Mouse (Mus musculus) liver, embryonic 16.5 days (tissue): ENCODE results near the gene Bmpr1a. TPM values are rescaled to one million over a fixed set of nuclear protein-coding genes. Genes with fewer than 3 reads are reported as not detected.

ENCODE experiments used
- ATAC-seq: fragments of 200-750 bp; cut with Nextera tagmentation; 2 replicates; pipeline ENCODE4 v1.8.0; 2017; ENCODE audit warnings: low read depth, mild to moderate bottlenecking, moderate number of reproducible peaks, moderate library complexity
- H3K27ac ChIP-seq: fragments of 300-500 bp; sonication (generic); 2 replicates; pipeline ENCODE4 v1.5.1; 2014; ENCODE audit warnings: mild to moderate bottlenecking, low read length
- H3K27me3 ChIP-seq: fragments of 300-500 bp; sonication (generic); 2 replicates; pipeline ENCODE4 v1.6.1; 2014; ENCODE audit warnings: low read depth, low read length, mixed read lengths; ENCODE audit not compliant: control insufficient read depth, insufficient read depth
- H3K36me3 ChIP-seq: fragments of 300-500 bp; sonication (generic); 2 replicates; pipeline ENCODE4 v1.6.1; 2014; ENCODE audit warnings: mild to moderate bottlenecking; ENCODE audit not compliant: control insufficient read depth, insufficient read depth
- H3K4me1 ChIP-seq: fragments of 300-500 bp; sonication (generic); 2 replicates; pipeline ENCODE4 v1.6.1; 2014; ENCODE audit warnings: low read depth, low read length, mixed read lengths; ENCODE audit not compliant: control insufficient read depth
- H3K4me2 ChIP-seq: fragments of 300-500 bp; sonication (generic); 2 replicates; pipeline ENCODE4 v1.6.1; 2014; ENCODE audit warnings: low read depth, low read length, mixed read lengths
- H3K4me3 ChIP-seq: fragments of 300-500 bp; sonication (generic); 2 replicates; pipeline ENCODE4 v1.5.1; 2014; ENCODE audit warnings: low read depth, mild to moderate bottlenecking, low read length
- H3K9ac ChIP-seq: fragments of 300-500 bp; sonication (generic); 2 replicates; pipeline ENCODE4 v1.6.1; 2014; ENCODE audit warnings: low read depth, low read length
- H3K9me3 ChIP-seq: fragments of 300-500 bp; sonication (generic); replicated peaks from 2 replicates; pipeline ENCODE4 v1.6.1; 2016; ENCODE audit warnings: low read length; ENCODE audit not compliant: control insufficient read depth
- WGBS: fragments of 180-500 bp; shearing (Covaris S2); extraction: QIAGEN DNeasy Blood & Tissue Kit; methylation state at CpG from one replicate; pipeline ENCODE4 v1.1.7; 2014; ENCODE audit not compliant: insufficient replicate concordance; 5-methylcytosine and 5-hydroxymethylcytosine counted together
- polyA plus RNA-seq: library from polyadenylated mRNA; unstranded; fragments of >200 nt; fragmentation: Nextera tagmentation; extraction: Ambion mirVana; gene quantifications from 2 replicates; pipeline ENCODE4 v1.2.1, GENCODE M21; 2015

Bmpr1a gene
- polyA plus RNA-seq, 1 experiment from 2014 or later = 3.0 TPM

DNA sequence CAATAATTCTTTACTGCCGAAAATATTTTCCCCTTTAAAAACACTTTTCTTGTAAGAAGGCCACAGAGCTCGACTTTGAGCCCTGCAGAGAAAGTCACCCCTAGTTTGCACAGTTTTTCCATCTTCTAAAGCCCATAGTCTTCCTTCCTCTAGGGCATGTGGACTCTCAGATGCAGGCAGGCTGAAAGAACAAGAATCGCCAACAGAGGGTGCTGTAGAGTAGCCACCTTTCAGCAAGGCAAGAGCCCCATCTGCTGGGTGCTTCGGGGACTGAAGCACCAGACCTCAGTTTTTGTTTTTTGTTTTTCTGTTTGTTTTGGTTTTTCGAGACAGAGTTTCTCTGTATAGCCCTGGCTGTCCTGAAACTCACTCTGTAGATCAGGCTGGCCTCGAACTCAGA, 102.0 kb downstream of the Bmpr1a start:
- 24% methylated on average over 6 of the region's 6 CpGs for WGBS
- ATAC-seq = no peak
- no peaks in the 10 kb centered on the region for H3K4me1 ChIP-seq

DNA sequence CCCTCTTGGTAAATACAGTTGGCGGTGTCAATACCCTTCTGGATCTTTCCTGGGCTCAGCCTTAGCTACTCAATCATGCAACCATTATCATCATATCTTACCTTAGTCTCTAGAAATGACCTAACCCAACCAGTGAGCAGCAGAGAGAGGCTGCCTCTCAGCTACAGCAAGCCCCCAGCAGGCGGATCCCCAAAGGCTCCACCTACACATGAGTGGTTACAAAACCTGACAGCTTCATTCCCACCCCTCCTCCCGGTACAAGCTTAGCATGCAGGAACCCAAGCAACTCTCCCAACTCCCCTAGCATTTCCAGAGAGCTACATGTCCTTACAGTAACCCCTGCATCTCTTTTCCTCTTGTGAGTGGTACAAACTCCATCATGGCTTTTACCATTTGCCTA, 103.1 kb downstream of the Bmpr1a start:
- H3K36me3 ChIP-seq = no peaks in the 10 kb centered on the region
- no peak overlapping the region for H3K4me3 ChIP-seq
- H3K4me2 ChIP-seq = no peak overlapping the region
- no peak for ATAC-seq
- H3K9ac ChIP-seq = no peak overlapping the region
- H3K9me3 ChIP-seq = no peaks in the 10 kb centered on the region
- WGBS = 65% methylated on average over 3 of the region's 3 CpGs
- no peak overlapping the region for H3K27ac ChIP-seq
- H3K4me1 ChIP-seq = no peaks in the 10 kb centered on the region
- no peaks in the 10 kb centered on the region for H3K27me3 ChIP-seq

More for the DNA sequence above, 102.0 kb downstream of the Bmpr1a start:
- H3K9me3 ChIP-seq = no peaks in the 10 kb centered on the region
- no peak overlapping the region for H3K9ac ChIP-seq
- no peak overlapping the region for H3K4me3 ChIP-seq
- no peaks in the 10 kb centered on the region for H3K27me3 ChIP-seq
- H3K36me3 ChIP-seq = no peaks in the 10 kb centered on the region
- H3K27ac ChIP-seq = no peak overlapping the region
- H3K4me2 ChIP-seq = no peak overlapping the region

DNA sequence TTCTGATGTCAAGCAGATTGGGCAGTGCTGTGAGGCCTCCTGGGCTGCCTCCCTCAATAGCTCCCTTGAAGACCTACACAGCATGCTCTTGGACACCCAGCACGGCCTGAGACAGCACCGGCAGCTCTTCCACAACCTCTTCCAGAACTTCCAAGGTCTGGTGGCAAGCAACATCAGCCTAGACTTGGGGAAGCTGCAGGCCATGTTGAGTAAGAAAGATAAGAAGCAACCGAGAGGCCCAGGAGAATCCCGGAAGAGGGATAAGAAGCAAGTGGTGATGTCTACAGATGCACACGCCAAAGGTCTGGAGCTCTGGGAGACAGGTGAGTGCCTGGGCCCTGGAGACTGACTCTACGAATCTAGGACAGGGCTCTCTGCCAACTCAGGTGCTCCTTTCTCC, 103.8 kb downstream of the Bmpr1a start:
- Histone ChIP-seq H3K4me3 (no peak overlapping the region), H3K4me1 (no peaks in the 10 kb centered on the region), H3K4me2 (no peak overlapping the region), H3K9me3 (no peaks in the 10 kb centered on the region), H3K27me3 (no peaks in the 10 kb centered on the region), H3K36me3 (no peaks in the 10 kb centered on the region), H3K9ac (no peak overlapping the region), H3K27ac (no peak overlapping the region)
- 73% methylated on average over 6 of the region's 6 CpGs for WGBS
- no peak for ATAC-seq

DNA sequence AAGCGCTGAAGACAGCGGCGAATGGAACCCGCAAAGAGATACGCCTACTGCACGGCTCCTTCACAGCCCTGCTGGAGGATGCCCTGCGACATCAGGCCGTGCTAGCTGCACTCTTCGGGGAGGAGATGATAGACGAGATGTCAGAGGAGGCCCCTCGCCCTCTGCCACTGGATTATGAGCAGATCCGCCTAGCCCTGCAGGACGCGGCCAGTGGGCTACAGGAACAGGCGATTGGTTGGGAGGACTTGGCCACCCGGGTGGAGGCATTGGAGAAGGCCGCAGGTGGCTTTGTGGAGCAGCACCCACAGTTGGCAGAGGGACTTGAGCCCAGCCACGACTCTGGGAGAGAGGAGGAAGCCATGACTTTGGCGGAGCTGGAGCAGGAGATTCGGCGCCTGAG, 104.2 kb downstream of the Bmpr1a start:
- ATAC-seq = no peak
- 78% methylated on average over 21 of the region's 21 CpGs for WGBS
- no peaks in the 10 kb centered on the region for H3K36me3 ChIP-seq

GRCm38 (mm10) chr14:34397871-34398270, 105.3 kb downstream of the Bmpr1a start:
- 72% methylated on average over 5 of the region's 5 CpGs for WGBS
- ATAC-seq = no peak

More for the DNA sequence above, 104.2 kb downstream of the Bmpr1a start:
- Histone ChIP-seq H3K4me3 (no peak overlapping the region), H3K9me3 (no peaks in the 10 kb centered on the region), H3K4me1 (no peaks in the 10 kb centered on the region), H3K9ac (no peak overlapping the region), H3K27ac (no peak overlapping the region), H3K4me2 (no peak overlapping the region), H3K27me3 (no peaks in the 10 kb centered on the region)

DNA sequence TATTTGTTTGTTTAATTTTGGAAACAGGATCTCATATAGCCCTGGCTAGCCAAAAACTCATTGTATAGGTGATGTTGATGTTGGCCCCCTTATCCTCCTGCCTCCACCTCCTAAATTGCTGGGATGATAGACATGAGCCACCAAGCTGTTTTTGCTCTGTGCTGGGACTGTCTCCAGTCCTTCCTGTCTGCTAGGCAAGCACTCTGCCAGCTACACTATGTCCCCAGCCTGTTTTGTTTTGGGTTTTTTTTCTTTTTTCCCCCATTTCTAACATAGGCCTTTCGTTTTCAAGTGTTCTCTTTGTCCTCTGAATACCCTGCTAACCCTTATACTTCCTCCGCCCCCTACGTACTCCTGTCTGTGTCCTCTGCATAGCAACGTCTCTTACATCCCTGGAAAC, 109.8 kb downstream of the Bmpr1a start:
- no peak overlapping the region for H3K4me3 ChIP-seq
- no peak for ATAC-seq
- H3K36me3 ChIP-seq = no peaks in the 10 kb centered on the region
- H3K27ac ChIP-seq = no peak overlapping the region
- WGBS = 57% methylated on average over 4 of the region's 4 CpGs
- H3K9me3 ChIP-seq = no peaks in the 10 kb centered on the region
- H3K27me3 ChIP-seq = no peaks in the 10 kb centered on the region
- H3K4me1 ChIP-seq = no peaks in the 10 kb centered on the region
- no peak overlapping the region for H3K9ac ChIP-seq
- H3K4me2 ChIP-seq = no peak overlapping the region

More at GRCm38 (mm10) chr14:34397871-34398270, 105.3 kb downstream of the Bmpr1a start:
- no peak overlapping the region for H3K9ac ChIP-seq
- no peaks in the 10 kb centered on the region for H3K36me3 ChIP-seq
- H3K27me3 ChIP-seq = no peaks in the 10 kb centered on the region
- no peak overlapping the region for H3K4me3 ChIP-seq
- no peak overlapping the region for H3K4me2 ChIP-seq
- H3K9me3 ChIP-seq = no peaks in the 10 kb centered on the region
- H3K4me1 ChIP-seq = no peaks in the 10 kb centered on the region
- no peak overlapping the region for H3K27ac ChIP-seq

- Histone ChIP-seq H3K36me3 (no peaks in the 10 kb centered on the region), H3K27ac (no peak overlapping the region), H3K4me1 (no peaks in the 10 kb centered on the region), H3K4me2 (no peak overlapping the region), H3K4me3 (no peak overlapping the region), H3K9me3 (no peaks in the 10 kb centered on the region), H3K27me3 (no peaks in the 10 kb centered on the region), H3K9ac (no peak overlapping the region)
- WGBS = 75% methylated on average over 9 of the region's 9 CpGs
- ATAC-seq = no peak
These were observed 120.0 kb downstream of the Bmpr1a start for GRCm38 (mm10) chr14:34382921-34383704.

DNA sequence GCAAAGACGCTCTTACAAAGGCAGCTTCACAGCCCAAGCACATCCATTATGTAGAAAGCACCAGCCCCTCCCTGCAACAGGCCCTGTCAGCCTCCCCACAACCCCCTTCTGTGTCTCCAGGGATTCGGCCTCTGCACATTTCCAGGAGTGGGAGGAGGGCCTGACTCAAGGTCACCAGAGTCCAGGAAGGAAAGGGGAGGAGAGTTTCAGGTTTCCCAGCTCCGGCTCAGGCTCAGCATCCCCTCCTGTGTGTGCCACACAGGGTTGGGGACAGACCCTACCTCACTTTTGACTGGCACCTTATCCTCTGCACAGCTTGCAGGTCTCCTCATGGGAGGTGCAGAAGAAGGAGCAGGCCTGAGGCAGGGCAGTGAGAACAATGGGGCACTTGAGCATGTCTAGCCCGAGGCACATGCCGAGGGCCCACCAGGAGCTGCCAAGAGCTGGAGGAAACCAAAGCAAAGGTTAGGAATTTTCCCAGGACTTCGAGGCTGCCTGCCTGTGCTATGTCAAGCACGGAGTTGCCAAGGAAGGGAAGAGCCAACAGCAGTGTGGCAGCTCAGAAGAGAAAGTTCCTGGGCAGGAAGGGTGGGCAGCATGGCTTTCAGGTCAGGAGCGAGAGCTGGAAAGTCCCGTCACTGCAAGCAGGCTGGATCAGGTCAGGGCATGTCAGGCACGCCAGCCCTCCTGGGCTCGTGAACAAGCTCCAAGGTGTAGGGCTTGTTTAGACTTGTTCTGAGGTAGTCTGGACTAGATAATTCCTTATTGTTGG, 124.4 kb downstream of the Bmpr1a start:
- Histone ChIP-seq H3K27ac (no peak overlapping the region), H3K36me3 (no peaks in the 10 kb centered on the region), H3K27me3 (no peaks in the 10 kb centered on the region), H3K4me2 (no peak overlapping the region), H3K9me3 (no peaks in the 10 kb centered on the region), H3K4me1 (no peaks in the 10 kb centered on the region), H3K4me3 (no peak overlapping the region), H3K9ac (no peak overlapping the region)
- whole genome bisulfite sequencing = 44% methylated on average over 11 of the region's 11 CpGs
- 0 out of 2 replicates have a peak, but pooled peaks have one; percentile 21 for ATAC-seq

- ATAC-seq = no peak
- Histone ChIP-seq H3K27me3 (no peaks in the 10 kb centered on the region), H3K4me3 (no peak overlapping the region), H3K27ac (no peak overlapping the region), H3K9ac (no peak overlapping the region), H3K4me2 (no peak overlapping the region), H3K4me1 (no peaks in the 10 kb centered on the region), H3K36me3 (no peaks in the 10 kb centered on the region), H3K9me3 (no peaks in the 10 kb centered on the region)
- WGBS = 47% methylated on average over 4 of the region's 4 CpGs
These were observed 126.0 kb downstream of the Bmpr1a start for GRCm38 (mm10) chr14:34377121-34377520.
